Mouse (Mus musculus) forebrain, embryonic 13.5 days (tissue): ENCODE measurements around the gene Gdf9. TPM values are rescaled to one million over a fixed set of nuclear protein-coding genes. Genes with fewer than 3 reads are reported as not detected.

Source experiments
- ATAC-seq: fragments of 200-750 bp; cut with Nextera tagmentation; 2 replicates; pipeline ENCODE4 v1.8.0; 2017
- H3K27ac ChIP-seq: fragments of 300-500 bp; sonication (generic); 2 replicates; pipeline ENCODE4 v1.5.1; 2015; ENCODE audit warnings: inconsistent platforms, mild to moderate bottlenecking, moderate library complexity
- H3K27me3 ChIP-seq: fragments of 300-500 bp; sonication (generic); 2 replicates; pipeline ENCODE4 v1.6.1; 2015; ENCODE audit warnings: mild to moderate bottlenecking, inconsistent platforms
- H3K36me3 ChIP-seq: fragments of 300-500 bp; sonication (generic); 2 replicates; pipeline ENCODE4 v1.6.1; 2015; ENCODE audit warnings: mild to moderate bottlenecking, inconsistent platforms; ENCODE audit not compliant: poor library complexity, severe bottlenecking
- H3K4me1 ChIP-seq: fragments of 300-500 bp; sonication (generic); 2 replicates; pipeline ENCODE4 v1.6.1; 2015; ENCODE audit warnings: inconsistent platforms
- H3K4me2 ChIP-seq: fragments of 300-500 bp; sonication (generic); 2 replicates; pipeline ENCODE4 v1.6.1; 2015; ENCODE audit warnings: inconsistent platforms, mild to moderate bottlenecking, moderate library complexity
- H3K4me3 ChIP-seq: fragments of 300-500 bp; sonication (generic); 2 replicates; pipeline ENCODE4 v1.5.1; 2015; ENCODE audit warnings: mild to moderate bottlenecking, inconsistent platforms
- H3K9ac ChIP-seq: fragments of 300-500 bp; sonication (generic); 2 replicates; pipeline ENCODE4 v1.6.1; 2015; ENCODE audit warnings: mild to moderate bottlenecking, inconsistent platforms
- H3K9me3 ChIP-seq: fragments of 300-500 bp; sonication (generic); replicated peaks from 2 replicates; pipeline ENCODE4 v1.6.1; 2016; ENCODE audit warnings: inconsistent platforms
- WGBS: fragments of 180-500 bp; shearing (Covaris S2); methylation state at CpG from one replicate; pipeline ENCODE4 v1.1.7; 2015; 5-methylcytosine and 5-hydroxymethylcytosine counted together
- polyA plus RNA-seq: library from polyadenylated mRNA; unstranded; fragments of >200 nt; fragmentation: Nextera tagmentation; extraction: Ambion mirVana; gene quantifications from 2 replicates; pipeline ENCODE4 v1.2.1, GENCODE M21; 2015

Gdf9 gene
- polyA plus RNA-seq, 1 experiment from 2014 or later: 2.7 TPM

DNA sequence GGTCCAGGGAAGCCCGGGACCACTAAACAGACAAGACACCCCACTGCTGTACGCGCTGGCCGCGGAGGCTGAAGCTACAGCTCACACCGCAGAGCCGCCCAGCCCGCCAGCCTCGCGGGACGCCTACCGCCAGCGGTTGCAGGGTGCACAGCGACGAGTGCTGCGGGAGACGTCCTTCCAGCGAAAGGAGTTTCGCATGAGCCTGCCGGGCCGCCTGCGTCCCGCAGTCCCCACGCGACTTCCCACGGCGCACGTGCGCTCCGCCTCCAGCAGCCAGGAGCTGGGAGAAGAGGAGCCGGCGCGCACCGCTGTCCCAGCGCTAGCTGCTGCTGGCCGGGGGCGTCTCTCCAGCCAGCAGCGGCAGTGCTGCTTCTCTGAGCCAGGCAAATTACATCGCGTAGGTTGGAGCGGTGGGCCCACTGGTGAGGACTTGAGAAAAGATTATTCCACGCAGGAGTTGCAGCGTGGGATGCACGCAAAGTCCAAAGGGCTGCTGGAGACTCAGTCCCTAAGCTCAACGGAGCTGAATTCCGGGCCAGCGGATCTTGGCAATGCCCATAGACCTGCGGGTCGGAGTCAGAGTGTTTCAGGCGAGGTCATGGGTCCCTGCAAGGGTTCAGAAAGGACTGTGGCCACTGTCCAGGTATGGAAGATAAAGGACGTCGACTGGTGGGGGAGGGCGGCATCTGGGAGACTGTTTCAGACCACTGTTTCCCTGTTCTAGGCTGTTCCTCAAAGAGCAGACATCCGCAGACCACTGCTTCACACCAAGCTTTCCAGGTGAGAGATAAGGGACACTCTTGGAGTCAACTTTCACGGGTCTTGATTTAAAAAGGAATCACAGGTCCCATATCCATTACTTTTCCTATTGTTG, 33.0 kb downstream of the Gdf9 start:
- ATAC-seq: no peak
- Histone ChIP-seq H3K9me3 (no peaks in the 10 kb centered on the region), H3K4me1 (peaks cover 19% of the 10 kb centered on the region), H3K4me3 (peak overlapping the region; percentile 41), H3K36me3 (no peaks in the 10 kb centered on the region), H3K27ac (no peak overlapping the region), H3K27me3 (peaks cover 78% of the 10 kb centered on the region), H3K9ac (peak overlapping the region; percentile 54; the same call in 1 of the 2 replicates), H3K4me2 (peak overlapping the region; percentile 85)
- WGBS: 6% methylated on average over 53 of the region's 55 CpGs

DNA sequence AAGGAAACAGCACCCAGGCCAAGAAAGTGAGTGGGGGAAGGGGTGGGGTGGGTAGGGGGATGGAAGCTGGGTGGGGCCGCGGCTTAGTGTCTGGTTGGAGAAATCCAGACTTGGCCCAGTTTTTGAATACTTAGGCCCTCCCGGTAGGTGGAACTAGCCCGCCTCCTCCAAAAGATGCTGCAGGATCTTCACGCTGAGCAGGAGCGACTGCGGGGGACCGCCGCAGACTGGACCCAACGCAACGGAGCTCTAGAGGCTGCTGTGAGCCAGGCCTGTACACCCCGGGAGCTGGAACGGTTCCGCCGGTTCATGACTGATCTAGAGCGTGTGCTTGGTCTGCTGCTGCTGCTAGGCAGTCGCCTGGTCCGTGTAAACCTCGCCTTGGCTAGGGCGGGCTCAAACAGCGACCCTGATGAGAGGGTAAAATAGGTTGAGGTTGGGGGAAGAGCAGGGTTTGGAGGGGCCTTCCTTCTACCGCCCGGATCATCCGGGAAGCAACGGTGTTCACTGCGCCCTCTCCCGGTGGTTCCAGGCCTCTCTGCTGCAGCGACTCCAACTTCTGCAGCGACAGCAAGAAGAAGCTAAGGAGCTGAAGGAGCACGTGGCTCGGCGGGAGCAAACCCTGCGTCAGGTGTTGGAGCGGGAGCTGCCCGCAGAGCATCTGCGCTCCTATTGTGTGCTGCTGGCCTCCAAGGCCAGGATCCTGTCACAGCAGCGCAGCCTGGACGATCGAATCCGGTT, 35.6 kb downstream of the Gdf9 start:
- Histone ChIP-seq H3K4me1 (peaks cover 35% of the 10 kb centered on the region), H3K4me3 (peak overlapping the region; percentile 30), H3K27me3 (peaks cover 69% of the 10 kb centered on the region), H3K36me3 (no peaks in the 10 kb centered on the region), H3K27ac (no peak overlapping the region), H3K4me2 (peak overlapping the region; percentile 54), H3K9me3 (no peaks in the 10 kb centered on the region), H3K9ac (peak overlapping the region; percentile 58)
- 6% methylated on average over 40 of the region's 40 CpGs for WGBS
- ATAC-seq: peak; percentile 43

DNA sequence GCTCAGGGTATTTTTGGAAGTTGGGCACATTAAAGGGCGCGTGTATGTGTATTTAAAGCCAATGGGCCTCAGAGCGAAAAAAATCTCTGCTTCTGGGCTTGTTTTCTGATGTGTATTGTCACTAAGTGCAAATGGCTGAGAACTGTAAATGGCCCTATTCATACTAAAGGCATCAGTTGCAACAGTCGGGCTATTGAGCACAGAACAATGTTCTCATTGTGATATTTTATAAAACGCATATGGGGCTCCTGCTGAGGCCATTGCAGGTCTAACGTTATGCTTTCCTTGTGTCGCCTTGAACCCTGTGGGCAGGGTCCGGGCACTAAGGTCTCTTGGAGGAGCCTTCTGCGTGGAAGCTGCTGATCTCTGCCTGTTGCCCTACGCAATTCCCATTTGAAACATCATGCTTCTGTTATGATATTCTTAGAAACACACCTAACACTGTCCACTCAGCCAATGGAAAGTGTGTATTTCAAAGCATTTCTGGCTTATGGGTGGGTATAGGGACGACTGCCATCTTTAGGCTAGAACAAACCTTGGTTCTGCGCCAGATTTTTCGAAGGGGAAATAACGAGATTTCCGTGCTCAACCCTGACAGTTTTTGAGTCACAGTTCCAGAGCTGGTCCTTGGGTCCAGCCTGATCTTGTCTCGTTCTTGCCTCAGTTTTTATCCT, 38.6 kb downstream of the Gdf9 start:
- peak overlapping the region; percentile 17; the same call in 1 of the 2 replicates for H3K4me3 ChIP-seq
- peak; percentile 20; the same call in 1 of the 2 replicates for ATAC-seq
- no peaks in the 10 kb centered on the region for H3K36me3 ChIP-seq
- peak overlapping the region; percentile 60 for H3K4me2 ChIP-seq
- 28% methylated on average over 16 of the region's 16 CpGs for WGBS
- H3K27me3 ChIP-seq: peaks cover 48% of the 10 kb centered on the region
- no peaks in the 10 kb centered on the region for H3K9me3 ChIP-seq
- H3K4me1 ChIP-seq: peaks cover 23% of the 10 kb centered on the region
- 0 out of 2 replicates have a peak overlapping the region, but pooled peaks have one; percentile 2 for H3K9ac ChIP-seq
- no peak overlapping the region for H3K27ac ChIP-seq

DNA sequence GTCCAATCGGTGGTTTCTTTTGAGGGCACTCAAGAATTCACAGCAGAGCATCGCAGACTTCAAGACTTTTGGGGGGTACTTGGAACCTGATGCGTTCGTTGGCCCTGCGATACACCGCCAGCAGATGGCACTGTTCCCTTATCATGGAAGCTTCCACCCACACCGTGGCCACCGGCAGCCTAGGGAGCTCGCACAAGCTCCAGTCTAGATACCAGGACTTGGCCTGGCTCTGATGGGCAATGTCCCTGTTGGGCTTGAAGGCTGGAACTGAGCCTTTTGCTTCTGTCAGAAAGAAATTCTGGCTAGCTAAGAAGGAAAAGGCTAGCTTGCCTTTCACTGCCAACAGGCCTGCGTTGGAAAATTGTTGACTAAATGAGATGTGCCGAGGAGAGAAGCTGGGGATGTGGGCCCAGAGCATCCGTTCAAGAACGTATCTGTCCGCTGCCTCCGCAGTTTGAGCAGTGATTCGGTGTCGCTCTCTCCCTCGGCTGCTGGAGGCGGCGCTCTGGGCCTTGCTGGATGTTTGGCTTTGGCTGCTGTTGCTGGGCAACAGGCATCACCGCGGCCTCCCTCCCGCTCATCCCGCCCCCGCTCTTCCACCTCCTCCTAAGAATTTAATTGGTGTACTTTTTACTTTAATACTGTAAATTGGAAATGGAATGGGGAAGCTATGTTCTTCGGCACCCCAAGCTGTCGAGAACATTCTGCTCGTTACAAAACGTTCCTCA, 39.3 kb downstream of the Gdf9 start, which contains the start of gene Gm9837:
Gene Gm9837, minus strand, starts transcription at position 512 of the 728 bp plus-strand sequence.
- Histone ChIP-seq H3K36me3 (no peaks in the 10 kb centered on the region), H3K27me3 (peaks cover 41% of the 10 kb centered on the region), H3K9ac (peak within 1 kb of the TSS; percentile 58), H3K4me2 (peak within 1 kb of the TSS; percentile 60), H3K9me3 (no peaks in the 10 kb centered on the region), H3K4me1 (peaks cover 23% of the 10 kb centered on the region), H3K27ac (peak within 1 kb of the TSS; percentile 49; the same call in 1 of the 2 replicates), H3K4me3 (peak within 1 kb of the TSS; percentile 28)
- peak; percentile 86 for ATAC-seq
- WGBS: 2% methylated on average over 29 of the region's 29 CpGs

DNA sequence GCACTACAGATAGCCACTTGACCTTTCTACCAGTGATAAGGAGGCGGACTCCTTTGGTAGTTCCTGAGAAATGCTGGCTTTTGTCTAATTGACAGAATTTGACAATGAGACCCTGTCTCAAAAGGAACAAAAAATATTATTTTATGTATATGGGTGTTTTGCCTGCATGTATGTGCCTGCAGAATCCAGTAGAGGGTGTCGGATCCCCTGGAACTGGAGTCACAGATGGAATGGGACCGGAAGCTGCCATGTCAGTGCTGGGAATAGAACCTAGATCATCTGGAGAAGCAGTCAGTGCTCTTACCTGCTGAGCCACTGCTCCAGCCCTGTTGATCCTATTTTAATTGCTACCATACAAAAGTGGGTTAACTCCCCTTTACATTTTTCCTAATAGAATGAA, 41.9 kb downstream of the Gdf9 start:
- Histone ChIP-seq H3K9ac (no peak overlapping the region), H3K4me3 (no peak overlapping the region), H3K4me2 (no peak overlapping the region), H3K36me3 (no peaks in the 10 kb centered on the region), H3K9me3 (no peaks in the 10 kb centered on the region), H3K4me1 (peaks cover 28% of the 10 kb centered on the region), H3K27me3 (peaks cover 29% of the 10 kb centered on the region), H3K27ac (no peak overlapping the region)
- 80% methylated on average over 3 of the region's 3 CpGs for WGBS
- ATAC-seq: no peak

DNA sequence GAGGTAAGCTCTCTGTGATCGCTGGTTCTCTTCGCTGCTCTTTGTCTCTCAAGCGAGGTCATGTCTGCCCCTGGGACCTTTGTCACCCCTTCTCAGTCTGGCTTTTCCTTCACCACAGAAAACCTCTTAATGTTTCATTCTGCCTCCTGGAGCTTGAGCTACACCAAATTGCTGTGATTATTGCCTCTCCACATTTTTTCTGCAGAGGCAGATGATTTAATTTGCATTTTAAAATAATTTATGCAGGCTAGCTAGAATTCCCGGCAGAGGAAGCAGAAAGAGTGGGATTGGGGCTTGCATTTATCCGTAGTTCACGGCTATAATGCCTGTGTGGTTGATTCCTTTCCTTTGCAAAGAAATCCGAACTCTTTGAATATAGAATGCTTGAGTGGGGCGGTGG, 44.8 kb downstream of the Gdf9 start:
- Histone ChIP-seq H3K4me3 (0 out of 2 replicates have a peak overlapping the region, but pooled peaks have one; percentile 3), H3K27me3 (peaks cover 56% of the 10 kb centered on the region)
- peak; percentile 48 for ATAC-seq

DNA sequence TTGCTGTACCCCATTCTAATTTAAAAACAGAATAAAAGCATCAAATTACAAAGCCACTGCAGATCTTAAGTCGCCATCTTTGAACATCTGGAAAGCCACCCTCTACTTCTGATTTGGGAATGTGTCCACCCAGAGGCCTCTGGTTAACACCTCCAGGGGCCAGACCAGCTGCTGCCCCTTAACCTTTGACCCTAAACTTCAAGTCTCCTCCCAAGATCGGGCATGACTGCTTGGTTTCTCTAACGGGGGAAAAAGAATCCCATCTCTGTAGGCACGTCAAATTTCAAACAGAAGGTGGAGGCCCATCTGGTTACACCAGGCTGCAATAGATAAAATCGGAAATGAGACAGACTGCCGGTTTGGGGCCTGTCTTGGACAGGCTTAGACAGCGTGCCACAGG, 47.0 kb downstream of the Gdf9 start:
- no peaks in the 10 kb centered on the region for H3K36me3 ChIP-seq
- ATAC-seq: no peak

More for the DNA sequence above, 44.8 kb downstream of the Gdf9 start:
- H3K9me3 ChIP-seq: 0 out of 2 replicates have a peak, but pooled peaks cover 4% of the 10 kb centered on the region
- H3K9ac ChIP-seq: 0 out of 2 replicates have a peak overlapping the region, but pooled peaks have one; percentile 4
- H3K4me1 ChIP-seq: peaks cover 33% of the 10 kb centered on the region
- H3K4me2 ChIP-seq: peak overlapping the region; percentile 26
- peak overlapping the region; percentile 70 for H3K27ac ChIP-seq
- WGBS: 14% methylated on average over 8 of the region's 8 CpGs
- no peaks in the 10 kb centered on the region for H3K36me3 ChIP-seq

DNA sequence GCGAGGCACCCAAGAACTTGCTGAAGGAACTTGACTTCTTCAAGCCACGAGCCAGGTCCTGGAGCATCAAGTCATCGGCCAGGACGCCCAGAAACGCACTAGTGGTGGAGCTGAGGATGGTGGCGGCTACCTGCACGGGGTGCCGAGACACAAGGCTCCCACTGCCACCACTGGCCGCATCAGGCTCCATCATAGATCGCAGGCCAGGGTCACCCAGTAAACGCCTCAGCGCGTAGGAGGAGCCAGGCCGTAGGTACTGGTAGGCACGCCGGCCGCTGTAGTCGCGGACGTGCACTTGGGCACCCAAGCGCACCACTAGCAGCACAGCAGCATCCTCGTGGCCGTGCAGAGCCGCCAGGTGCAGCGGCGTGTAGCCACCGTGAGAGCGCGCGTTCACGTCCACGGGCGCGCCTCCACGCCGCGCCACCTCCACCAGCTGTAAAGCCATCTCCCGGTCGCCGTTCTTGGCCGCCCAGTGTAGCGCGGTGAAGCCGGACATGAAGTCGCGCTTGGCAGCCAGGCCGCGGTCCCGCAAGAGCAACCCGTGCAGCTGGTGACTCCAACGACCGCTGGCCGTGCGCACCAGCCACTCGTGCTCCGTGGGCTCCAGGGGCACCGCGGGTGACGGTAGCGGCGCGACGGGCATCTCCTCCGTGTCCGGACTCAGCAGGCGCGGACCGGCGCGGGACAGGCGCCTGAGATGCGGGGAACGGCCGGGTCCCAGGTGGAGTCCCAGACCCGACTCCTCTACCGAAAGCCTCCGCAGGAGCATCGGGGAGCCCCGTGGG, 47.8 kb downstream of the Gdf9 start:
- no peaks in the 10 kb centered on the region for H3K36me3 ChIP-seq
- H3K9ac ChIP-seq: peak overlapping the region; percentile 59
- 0 out of 2 replicates have a peak, but pooled peaks have one; percentile 2 for ATAC-seq
- peak overlapping the region; percentile 73 for H3K4me2 ChIP-seq
- H3K4me1 ChIP-seq: peaks cover 30% of the 10 kb centered on the region
- H3K4me3 ChIP-seq: peak overlapping the region; percentile 49
- H3K27ac ChIP-seq: no peak overlapping the region
- H3K27me3 ChIP-seq: peaks cover 62% of the 10 kb centered on the region
- 5% methylated on average over 79 of the region's 79 CpGs for WGBS
- 0 out of 2 replicates have a peak, but pooled peaks cover 4% of the 10 kb centered on the region for H3K9me3 ChIP-seq

More for the DNA sequence above, 47.0 kb downstream of the Gdf9 start:
- Histone ChIP-seq H3K4me1 (peaks cover 30% of the 10 kb centered on the region), H3K4me3 (peak overlapping the region; percentile 49; the same call in 1 of the 2 replicates), H3K27me3 (peaks cover 65% of the 10 kb centered on the region), H3K9ac (no peak overlapping the region), H3K27ac (no peak overlapping the region), H3K9me3 (0 out of 2 replicates have a peak, but pooled peaks cover 4% of the 10 kb centered on the region), H3K4me2 (peak overlapping the region; percentile 73; the same call in 1 of the 2 replicates)
- 45% methylated on average over 7 of the region's 7 CpGs for WGBS

DNA sequence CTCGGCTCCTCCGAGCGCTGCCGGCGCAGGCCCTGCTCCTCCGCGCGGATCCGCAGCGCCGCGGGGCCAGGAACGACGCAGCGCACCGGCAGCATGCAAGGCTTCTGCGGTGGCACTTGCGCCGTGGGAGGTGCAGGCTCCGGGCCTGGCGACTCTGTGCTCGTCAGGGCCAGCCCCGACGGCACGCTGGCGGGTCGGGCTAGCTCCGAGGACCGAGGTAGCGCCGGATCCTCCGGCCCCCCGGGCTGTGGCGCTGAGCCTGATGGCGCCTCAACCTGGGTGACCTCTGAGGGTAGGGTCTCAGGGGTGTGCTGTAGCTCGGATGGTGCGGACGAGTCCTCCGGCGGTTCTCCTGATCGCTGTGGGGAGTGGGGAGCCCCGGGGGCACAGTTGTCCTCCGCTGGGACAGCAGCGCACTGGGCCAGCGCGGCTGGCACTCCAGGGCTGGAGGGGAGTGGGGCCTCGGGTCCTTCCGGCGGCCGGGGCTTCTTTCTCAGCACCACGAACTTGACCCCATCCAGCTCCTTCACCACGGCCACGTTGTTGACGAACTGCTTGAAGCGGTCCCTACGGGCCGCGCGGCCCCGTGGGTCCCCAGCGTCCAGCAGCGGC, 48.5 kb downstream of the Gdf9 start:
- Histone ChIP-seq H3K4me3 (peak overlapping the region; percentile 49), H3K4me2 (peak overlapping the region; percentile 73), H3K27me3 (peaks cover 58% of the 10 kb centered on the region), H3K4me1 (peaks cover 30% of the 10 kb centered on the region), H3K9me3 (0 out of 2 replicates have a peak, but pooled peaks cover 4% of the 10 kb centered on the region), H3K9ac (peak overlapping the region; percentile 59), H3K27ac (no peak overlapping the region), H3K36me3 (no peaks in the 10 kb centered on the region)
- WGBS: under 1% methylated on average over 61 of the region's 62 CpGs
- peak; percentile 32; the same call in 1 of the 2 replicates for ATAC-seq

DNA sequence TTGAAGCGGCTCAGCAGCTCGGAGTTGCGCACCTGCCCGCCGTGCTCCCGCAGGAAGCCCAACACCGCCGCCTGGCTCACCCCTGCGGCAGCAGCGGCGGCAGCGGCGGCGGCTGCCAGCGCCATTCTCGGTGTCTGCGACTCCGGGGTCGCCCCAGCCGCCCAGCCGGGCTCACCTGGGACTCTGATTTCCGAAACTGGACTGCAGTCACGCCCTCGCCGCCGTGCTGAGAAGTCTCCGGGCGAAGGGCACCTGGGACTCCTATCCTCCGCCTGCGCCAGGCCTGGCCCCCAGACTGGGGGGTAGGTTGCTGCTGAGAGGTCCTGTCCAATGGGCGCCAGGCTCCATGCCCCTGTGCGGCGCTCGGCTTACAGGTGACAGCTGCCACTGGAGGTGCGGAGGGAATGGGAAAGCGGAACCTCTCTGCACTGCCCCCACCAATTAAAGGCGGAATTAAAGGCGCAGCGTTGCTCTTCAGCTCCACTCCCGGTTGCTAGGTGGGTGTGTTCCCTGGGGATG, 49.0 kb downstream of the Gdf9 start, which contains the start of the genes Gm9945 and Sowaha:
Gene Gm9945, plus strand, starts transcription at position 384 of the 519 bp plus-strand sequence.
Gene Sowaha, minus strand, starts transcription at position 492 of the 519 bp plus-strand sequence.
- Histone ChIP-seq H3K4me1 (peaks cover 30% of the 10 kb centered on the region), H3K27me3 (peaks cover 58% of the 10 kb centered on the region), H3K9me3 (0 out of 2 replicates have a peak, but pooled peaks cover 4% of the 10 kb centered on the region), H3K9ac (peak within 1 kb of the TSS; percentile 59), H3K4me3 (peak within 1 kb of the TSS; percentile 49), H3K27ac (no peak within 1 kb of the TSS), H3K36me3 (no peaks in the 10 kb centered on the region), H3K4me2 (peak within 1 kb of the TSS; percentile 73)
- 4% methylated on average over 34 of the region's 40 CpGs for WGBS
- no peak for ATAC-seq
